Mouse (Mus musculus) adrenal gland, postnatal 36 days (tissue): ENCODE data around the gene Prkca. TPM values are rescaled to one million over a fixed set of nuclear protein-coding genes. Genes with fewer than 3 reads are reported as not detected.

ENCODE experiments used
- DNase-seq, 2 experiments: peaks; one replicate each; pipeline ENCODE4 v3.0.0; 2021; ENCODE audit warnings: mixed read lengths in 1 of 2
- total RNA-seq, 2 experiments: library from RNA; stranded (reverse); gene quantifications; 2 replicates each; pipeline ENCODE4 v1.2.3; 2021

Prkca gene
- total RNA-seq, 2 experiments from 2014 or later: 8.0 to 12.7 TPM

GRCm38 (mm10) chr11:108260775-108261517 lies 82.8 kb downstream of the Prkca start:
- no peak for DNase-seq

DNA sequence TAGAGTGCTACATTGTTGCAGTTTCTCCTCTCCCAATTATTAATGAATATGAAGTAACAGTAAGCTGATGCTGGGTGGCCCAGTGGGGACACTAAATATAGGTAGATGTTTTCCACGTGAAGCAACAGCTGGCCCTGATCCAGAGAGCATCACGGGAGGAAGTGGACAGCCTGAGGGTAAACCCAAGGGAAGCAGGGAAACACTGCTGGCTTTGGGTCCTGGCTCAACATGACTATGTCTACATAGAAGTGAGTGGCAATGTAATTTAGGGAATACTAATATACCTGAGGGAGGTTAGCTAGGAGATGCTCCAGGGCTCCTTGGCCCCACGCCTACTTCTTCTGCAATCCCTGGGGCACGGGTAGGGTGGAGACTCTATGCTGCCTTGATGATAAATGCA lies 84.3 kb downstream of the Prkca start:
- DNase-seq: peak in 1 of 2 experiments; percentile 18

GRCm38 (mm10) chr11:108258811-108259266 lies 84.9 kb downstream of the Prkca start:
- DNase-seq: peak; percentile 69 to 73

DNA sequence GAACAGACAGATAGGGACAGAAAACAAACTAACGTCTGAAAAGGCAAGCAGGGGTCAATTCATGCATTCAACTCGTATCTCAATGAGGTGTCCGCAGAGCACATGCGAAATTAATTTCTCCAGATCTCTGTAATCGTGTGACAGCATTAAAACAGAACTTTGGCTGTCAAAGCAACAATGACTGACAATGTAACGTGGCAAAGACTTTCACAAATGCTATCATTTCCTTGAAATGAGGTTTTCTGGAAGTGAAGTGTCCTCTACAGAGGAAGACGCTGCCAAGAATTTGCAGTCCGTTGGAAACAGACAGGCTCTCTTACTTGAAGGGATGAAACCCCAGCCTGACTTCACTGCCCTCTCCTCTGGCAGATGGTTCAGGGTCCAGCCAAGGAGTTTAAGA lies 85.8 kb downstream of the Prkca start:
- no peak for DNase-seq

DNA sequence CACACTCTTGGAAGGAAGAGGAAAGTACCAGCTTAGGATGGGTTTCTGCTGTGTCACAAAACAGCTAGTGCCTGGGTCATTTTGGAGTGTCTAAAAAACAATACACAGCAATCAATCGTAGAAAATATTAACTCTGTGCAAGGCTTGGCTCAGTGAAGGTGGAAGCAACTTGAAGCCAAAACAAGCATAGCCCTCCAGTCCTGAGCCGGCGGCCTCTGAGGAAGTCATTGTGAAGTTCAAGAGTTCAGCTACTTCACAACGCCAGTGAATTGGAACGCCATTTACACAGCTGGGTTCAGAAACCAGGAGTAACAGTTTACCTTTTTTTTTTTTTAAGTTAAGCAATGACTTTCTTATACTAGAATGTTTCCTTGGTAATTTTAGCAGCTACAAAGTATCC lies 89.0 kb downstream of the Prkca start:
- DNase-seq: no peak

- no peak for DNase-seq
Observed at GRCm38 (mm10) chr11:108251924-108252775, 91.6 kb downstream of the Prkca start.

DNA sequence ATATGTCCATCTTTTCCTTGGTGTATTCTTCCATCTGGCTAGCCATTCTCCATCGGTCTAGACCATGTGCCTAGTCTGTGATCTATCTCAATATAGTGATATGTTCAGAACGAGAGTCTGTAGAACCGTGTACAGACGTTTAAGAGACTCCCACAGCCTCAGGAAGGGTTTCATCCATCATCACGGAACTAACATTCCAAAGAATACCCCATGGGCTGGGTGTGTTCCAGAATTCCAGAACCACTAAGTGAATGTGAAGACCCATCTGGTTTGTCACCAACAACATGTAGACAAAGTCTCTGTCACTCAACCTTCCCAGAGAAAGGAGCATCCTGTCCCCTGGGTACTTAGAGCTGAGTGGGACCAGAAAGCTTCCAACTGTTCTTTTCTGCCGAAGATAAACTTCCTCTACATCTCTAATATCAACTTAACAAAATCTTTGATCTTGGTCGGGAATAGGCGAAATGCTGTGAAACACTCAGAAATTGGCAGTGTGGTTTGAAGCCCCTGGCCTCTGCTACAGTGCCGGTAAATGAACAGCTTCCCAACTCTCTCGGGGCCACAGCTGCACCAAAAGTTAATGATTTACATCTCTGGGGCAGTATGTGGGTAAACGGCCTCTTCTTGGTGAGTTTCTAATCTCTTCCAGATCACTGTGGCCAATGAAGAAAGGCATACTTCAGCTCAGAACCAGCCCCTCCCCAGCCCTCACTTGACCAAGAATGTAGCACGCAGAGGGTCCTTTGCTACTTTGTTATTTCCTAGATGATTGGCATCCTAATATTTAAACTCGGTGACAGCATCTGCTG lies 92.7 kb downstream of the Prkca start:
- DNase-seq: no peak

DNA sequence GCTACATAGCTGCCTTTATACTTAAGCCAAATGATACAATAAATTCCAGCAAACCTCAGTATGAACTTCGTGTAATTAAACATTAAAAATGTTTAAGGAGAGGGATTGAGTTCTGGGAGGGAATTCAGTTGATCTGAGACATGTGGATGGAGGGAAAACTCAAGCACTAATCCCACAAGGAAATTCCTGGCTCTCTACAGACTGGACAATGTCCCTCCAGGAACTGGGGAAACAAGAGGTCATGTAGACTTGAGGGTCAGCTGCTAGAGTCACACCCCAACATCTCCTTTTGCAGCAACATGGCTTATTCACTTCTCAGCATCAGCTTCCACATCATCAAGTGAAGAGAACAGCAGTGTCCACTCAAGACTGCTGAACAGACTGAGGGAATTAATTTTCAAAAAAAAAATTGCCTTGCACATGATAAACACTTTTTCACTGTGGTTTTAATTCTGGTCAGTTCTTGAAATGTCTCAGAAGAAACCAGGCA lies 93.5 kb downstream of the Prkca start:
- DNase-seq: no peak

GRCm38 (mm10) chr11:108249487-108249886 lies 94.2 kb downstream of the Prkca start:
- no peak for DNase-seq

- no peak for DNase-seq
Observed at GRCm38 (mm10) chr11:108249047-108249403, 94.7 kb downstream of the Prkca start.

DNA sequence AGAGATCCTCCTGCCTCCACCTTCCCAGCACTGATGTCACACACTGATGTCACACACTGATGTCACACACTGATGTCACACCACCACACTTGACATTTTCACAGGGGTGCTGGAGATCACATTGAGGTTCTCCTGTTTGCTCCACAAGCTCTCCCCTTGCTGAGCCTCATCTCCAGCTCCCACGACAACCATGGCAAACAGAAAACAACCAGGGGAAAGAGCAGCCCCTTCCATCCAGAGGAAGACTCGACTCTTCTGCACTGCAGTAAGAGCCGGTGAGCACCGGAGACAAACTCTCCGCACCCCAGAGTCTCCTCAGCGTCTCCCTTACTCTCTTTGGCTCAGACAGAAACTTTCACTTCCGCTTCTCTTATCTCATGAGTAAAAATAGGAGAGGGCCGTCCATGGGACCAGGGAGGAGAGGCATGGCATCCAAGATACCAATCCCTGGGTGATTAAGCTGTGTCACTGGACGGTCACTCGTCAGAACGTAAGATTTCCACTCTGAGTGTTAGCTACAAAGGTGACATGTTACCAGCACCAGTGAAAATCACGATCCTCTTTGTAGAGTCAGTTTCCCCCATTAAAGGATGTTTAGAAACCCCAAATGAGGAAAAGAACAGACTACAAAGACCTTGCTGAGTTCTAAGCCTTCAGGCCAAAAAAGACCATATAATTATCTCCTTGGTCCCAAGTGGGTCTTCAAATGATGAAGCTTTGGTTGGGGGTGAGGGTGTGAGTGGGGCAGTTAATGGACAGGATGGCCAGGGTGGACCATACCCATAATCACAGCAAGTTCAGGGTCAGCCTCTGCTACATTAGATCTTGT lies 95.3 kb downstream of the Prkca start:
- no peak for DNase-seq

- DNase-seq: no peak
Observed at GRCm38 (mm10) chr11:108247121-108247863, 96.4 kb downstream of the Prkca start.

GRCm38 (mm10) chr11:108246267-108246702 lies 97.4 kb downstream of the Prkca start:
- DNase-seq: no peak

DNA sequence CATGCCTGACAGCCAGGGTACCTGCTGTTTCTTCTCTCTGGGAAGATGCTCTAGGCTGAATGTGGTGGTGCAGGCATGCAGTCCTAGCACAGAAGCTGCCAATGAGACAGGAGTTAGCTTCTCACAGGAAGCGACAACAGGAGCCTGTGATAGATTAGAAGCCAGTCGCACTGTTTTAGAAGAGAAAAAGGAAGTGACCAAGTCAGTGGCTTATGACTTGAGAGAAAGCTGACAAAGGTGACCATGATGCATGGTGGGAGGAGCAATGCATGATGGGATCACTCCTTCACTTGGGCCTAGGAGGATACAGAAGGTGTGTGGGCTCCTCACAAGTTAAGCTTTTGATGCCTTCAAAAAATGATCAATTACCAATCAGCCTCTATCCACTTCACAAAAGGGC lies 99.5 kb downstream of the Prkca start:
- no peak for DNase-seq

DNA sequence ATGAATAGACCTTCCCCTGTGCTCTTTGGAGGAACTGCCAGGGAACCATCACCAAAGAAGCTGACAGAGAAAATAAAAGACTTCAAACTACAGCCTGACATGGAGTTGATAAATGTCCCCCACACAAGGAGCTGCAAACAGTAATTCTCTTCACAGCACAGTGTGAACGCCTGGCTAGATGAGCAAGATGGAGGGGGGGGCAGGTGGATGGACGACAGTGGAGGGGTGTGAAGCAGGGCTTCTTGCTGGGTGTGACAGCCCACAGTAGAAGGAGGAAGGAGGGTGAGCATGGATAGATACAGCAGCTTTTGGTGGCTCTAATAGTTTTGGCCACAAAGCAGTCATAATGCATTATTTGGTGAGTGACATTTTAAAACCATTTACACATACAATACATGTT lies 100.1 kb downstream of the Prkca start:
- DNase-seq: no peak

DNA sequence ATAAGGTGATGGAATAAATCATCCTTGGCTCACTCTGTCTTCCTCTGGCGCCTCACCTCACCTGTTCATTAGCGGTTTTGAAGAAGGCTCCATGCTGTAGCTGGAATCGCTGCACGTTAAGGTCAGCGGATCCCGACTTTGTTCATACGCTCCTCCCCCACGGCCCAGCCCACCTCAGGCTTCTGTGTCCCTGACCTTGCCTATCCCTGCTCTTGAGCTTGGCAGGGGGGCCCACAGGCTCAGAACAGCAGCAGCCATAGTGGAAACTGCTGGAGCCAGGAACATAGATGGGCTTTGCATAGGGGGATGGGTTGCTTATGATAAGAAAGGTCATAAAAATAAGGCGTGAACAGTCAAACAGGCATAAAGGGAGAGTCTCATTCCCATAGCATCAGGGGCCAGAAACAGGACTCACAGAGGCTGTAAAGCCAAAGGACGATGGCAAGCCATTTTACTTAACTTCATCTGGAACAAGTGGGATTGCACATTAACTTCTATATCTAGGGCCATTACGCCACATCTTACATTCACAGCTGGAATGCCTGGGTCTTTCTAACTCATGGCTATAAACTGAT lies 102.7 kb downstream of the Prkca start:
- no peak for DNase-seq

- no peak for DNase-seq
Observed at GRCm38 (mm10) chr11:108239173-108239572, 104.6 kb downstream of the Prkca start.

GRCm38 (mm10) chr11:108236754-108237428 lies 106.8 kb downstream of the Prkca start:
- DNase-seq: no peak

GRCm38 (mm10) chr11:108236195-108236594 lies 107.5 kb downstream of the Prkca start:
- no peak for DNase-seq
